Mouse (Mus musculus) inflammation-experienced regulatory T-cells, adult 6 months (primary cell): ENCODE measurements around the gene Cpeb3. TPM values are rescaled to one million over a fixed set of nuclear protein-coding genes. Genes with fewer than 3 reads are reported as not detected.
"Not testable (repeated sequence)": the region's sequence is repeated elsewhere in the genome, so short reads cannot be mapped to it uniquely, and the experiment has no call there.

Experiments used
- ATAC-seq: one replicate; pipeline ENCODE4 v1.8.0; 2017
- polyA plus RNA-seq, 3 experiments: library from polyadenylated mRNA; unstranded; fragments of 100-300 nt; shearing (Covaris generic); gene quantifications; one replicate each; pipeline ENCODE4 v1.2.1; 2017

Cpeb3 gene
- polyA plus RNA-seq, 3 experiments from 2014 or later = not detected

GRCm38 (mm10) chr19:37078571-37078970, 129.8 kb downstream of the Cpeb3 start:
- ATAC-seq = no peak

GRCm38 (mm10) chr19:37078064-37078463, 130.3 kb downstream of the Cpeb3 start:
- ATAC-seq = no peak

DNA sequence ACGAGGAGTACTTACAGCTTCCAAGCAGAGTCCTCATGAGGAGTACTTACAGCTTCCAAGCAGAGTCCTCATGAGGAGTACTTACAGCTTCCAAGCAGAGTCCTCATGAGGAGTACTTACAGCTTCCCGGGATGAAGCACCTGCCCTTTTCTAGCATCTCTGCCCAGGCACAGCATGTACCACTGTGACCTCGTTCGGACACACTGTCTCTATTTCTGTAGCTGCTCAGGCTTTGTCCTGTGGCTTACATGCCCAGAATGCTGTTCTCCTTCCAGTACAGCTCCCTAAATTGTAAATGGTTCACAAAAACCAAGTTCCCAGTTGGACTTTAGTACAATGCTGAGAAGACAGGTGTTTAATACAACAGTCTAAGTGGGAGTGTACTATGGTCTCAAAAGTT, 131.1 kb downstream of the Cpeb3 start:
- ATAC-seq = not testable (repeated sequence)

DNA sequence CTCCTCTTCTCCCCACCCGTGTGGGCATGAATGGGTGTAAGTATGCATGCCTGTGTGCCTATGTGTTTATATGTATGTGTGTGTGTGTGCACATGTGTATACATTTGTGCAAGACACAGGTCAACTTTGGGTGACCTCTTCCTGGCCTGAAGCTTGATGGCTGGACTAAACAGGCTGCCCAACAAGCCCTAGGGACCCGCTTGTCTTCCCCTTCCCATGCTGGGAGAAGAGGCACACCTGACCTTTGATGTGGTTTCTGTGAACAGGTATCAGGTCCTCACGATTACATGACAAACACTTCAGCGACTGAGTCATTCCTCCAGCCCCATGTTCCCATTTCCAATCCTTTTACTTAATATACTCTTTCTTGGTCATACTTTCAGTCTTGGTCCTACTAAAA, 131.8 kb downstream of the Cpeb3 start:
- ATAC-seq = no peak

DNA sequence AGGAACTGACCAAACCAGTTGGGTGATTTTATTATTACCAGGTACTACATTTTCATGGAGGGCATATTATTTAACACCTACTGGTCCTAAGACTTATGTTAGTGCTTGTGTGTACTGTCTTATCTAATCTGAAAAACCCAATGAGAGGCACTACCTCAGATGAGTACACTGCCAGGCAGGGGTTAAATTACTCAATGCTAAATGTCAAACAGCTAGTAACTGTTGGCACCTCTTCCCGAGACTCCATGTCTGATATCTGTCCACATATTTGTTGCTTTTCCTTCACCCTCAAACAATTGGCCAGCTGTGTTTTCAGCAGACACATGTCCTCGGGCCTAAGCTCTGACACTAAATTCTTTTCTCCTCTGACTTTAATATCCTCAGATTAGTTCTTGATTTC, 132.3 kb downstream of the Cpeb3 start:
- ATAC-seq = no peak

GRCm38 (mm10) chr19:37075690-37076089, 132.7 kb downstream of the Cpeb3 start:
- ATAC-seq = no peak

DNA sequence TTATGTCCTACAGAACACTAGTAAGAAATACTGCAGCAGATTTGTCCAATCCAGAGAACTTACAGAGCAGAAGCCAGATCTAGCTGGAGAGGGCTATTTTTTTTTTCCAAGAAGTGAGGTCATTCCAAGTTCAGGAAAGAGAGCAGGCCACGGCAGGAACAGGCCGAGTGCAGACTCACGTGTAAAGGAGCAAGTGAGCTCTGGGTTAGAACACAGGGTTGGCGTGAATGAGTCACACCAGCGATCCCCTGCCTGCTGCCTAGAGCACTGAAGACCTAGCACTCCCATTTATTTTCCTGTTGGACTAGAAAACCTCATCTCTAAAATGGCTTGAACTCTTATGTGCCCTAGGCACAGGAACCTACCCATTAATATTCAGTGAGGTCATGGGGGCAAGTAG, 133.7 kb downstream of the Cpeb3 start:
- ATAC-seq = no peak

- no peak for ATAC-seq
Measured at GRCm38 (mm10) chr19:37074276-37074675, 134.1 kb downstream of the Cpeb3 start.

GRCm38 (mm10) chr19:37072871-37073629, 135.4 kb downstream of the Cpeb3 start:
- ATAC-seq = no peak

DNA sequence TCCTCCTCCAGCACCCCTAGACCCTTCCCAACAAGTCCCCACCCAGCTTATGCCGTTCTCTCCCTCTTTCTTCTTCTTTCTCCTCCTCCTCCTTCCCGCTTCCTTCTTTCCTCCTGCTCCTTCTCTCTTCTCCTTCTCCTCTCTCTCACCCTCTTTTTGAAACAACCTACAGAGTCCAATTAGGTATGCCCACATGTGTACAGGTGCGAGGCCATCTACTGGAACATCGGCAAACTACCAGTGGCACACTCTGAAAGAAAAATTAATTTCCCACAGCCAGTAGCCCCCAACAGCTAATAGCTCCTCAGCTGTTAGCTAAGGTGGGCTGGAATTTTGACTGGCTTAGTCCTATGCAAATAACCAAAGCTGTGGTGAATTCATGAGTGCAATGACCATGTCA, 139.2 kb downstream of the Cpeb3 start:
- no peak for ATAC-seq

GRCm38 (mm10) chr19:37060078-37060477, 148.3 kb downstream of the Cpeb3 start:
- ATAC-seq = no peak

DNA sequence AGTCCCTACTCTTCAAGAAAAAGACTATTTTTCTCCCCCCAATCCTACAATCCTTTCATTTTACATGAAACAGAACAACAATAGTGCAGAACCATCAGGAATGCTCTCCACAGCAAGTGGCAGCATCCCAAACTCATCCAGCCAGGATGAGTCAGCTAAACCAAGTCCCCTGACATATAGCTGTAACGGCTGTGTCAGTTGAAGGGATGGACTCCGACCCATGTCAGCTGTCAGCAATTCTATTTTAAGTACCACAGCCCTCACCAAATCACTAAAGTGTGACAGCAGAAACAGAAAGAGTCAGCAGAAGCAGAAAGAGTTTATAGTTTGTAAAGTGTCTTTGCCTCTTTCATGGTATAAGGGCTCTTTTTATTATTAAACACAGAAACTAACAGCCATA, 148.8 kb downstream of the Cpeb3 start:
- ATAC-seq = no peak

- ATAC-seq = no peak
Measured at GRCm38 (mm10) chr19:37057161-37057905, 151.1 kb downstream of the Cpeb3 start.

DNA sequence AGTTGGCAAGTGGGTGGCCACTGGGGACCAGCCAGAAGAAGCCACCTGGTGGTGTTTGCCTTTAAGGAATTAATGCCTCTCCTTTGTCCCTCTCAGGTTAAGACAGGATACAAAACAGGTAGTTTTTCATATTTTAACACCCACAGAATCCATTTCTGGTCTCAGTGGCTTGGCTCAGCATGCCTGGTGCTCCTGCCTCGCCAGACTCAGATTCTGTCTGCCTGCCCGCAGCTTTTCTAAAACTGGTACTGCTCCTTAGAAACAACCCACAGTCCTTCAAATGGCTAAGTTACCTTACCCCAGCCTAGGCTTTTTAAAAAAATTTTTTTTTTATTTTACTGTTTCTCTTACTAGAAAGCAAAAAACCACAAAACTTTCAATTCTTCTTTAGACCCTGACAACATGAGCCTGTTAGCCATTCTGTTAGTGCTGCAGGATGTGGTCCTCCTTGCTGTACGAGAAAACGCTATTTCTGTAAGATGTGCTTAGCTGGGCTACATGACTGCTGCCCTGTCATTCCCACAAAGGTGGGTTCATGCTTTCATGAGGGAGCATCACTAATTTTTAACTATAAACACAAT, 152.3 kb downstream of the Cpeb3 start:
- ATAC-seq = no peak

DNA sequence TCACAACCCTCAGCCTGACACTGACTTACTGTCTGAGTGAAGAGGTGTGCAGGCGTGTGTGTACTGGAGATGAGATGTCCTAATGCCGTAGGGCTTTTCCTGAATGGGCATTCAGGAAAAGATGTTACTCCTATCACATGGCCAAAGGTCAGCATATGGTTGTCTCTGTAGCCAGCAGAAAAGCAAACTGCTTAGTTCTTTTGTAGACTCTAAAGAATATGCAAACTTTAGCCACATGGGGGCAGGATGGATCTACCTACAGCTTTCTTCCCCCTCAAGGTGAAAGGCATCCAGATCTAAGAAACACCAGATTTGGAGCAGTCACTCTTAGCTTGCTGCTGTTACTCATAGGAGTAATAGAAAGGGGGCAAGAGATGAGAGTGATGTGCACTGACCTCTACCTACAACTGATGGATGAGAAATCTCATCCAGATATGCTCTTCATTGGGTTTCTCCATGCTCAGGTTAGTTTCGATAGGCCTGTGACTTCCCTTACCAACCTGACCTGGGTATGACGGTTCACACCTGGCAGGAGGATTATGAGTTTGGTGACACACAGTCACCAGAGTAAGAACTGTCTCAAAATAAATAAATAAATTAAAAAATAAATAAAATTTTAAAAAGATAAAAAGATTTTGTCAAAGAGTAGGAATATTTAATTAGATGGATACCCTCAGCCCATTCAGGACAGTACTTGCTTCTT, 157.6 kb downstream of the Cpeb3 start:
- ATAC-seq = no peak

DNA sequence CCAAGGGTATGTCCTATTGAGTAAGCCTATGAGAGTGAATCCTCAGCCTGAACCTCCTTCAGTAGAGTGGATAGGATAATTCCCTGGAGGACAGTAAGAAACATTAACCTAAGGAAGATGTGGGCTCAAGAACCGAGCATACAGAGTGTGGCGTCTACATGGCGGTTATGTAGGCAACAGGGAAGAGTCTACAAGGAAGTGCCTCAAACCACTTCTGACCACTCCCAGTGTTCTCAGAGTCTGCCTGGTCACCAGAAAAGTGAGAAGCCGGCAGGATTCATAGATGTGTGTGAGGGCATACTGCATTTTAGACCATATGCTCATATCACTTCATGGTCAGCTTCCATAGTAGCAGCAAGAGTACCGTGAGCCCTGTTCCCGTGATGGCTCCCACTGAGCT, 159.9 kb downstream of the Cpeb3 start:
- no peak for ATAC-seq

GRCm38 (mm10) chr19:37044431-37044830, 164.0 kb downstream of the Cpeb3 start:
- no peak for ATAC-seq

DNA sequence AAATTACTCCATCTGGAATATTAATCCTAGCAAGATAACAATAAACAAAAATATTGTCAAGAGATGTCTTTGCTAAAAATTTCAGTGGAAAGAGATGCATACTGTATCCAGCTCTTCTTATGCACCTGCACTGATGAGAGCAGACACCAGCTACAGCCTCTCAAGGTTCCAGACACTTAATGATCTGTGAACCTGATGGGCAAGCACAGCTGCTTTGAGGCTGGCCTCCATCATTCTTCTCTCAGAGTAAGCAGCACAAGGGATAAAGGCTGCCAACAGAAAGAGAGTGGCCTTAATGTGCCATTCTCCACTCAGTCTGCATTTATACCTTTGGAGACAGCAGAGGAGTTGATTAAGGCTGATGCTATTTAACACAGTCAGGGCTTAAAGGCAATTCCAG, 167.5 kb downstream of the Cpeb3 start:
- no peak for ATAC-seq

DNA sequence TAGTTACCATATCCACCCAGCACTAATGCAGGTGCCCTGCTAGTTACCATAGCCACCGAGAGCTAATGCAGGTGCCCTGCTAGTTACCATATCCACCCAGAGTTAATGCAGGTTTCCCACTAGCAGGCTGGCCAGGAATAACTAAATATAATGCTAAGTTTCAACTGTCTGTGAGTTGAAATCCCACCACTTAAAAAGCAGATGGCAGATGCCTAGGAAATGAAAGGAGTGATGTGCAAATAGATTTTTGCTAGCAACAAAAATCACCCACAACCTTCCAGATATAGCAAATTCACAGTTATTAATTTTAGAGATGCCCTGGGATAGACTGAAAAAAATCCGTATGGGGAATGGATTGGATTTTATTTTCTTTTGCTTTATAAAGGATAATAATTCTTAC, 176.0 kb downstream of the Cpeb3 start:
- ATAC-seq = no peak

DNA sequence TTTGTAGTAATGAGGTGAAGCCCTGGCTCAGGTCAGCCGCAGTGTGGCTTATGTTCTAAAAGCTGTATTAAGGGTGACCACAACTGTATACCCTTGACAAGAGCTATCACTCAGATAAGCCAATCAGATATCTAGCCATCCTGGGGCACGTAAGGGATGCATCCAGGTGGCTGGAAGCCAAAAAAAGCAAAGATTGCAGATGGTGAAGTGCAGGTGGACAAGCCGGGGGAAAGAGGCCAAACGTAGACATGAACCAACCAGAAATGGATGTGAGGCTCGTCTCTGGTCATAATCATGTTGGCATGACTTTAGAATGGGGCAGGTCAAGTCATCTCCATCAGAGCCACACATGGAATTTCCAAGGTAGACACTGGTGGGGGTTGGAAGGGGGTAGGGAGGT, 177.0 kb downstream of the Cpeb3 start:
- ATAC-seq = no peak

DNA sequence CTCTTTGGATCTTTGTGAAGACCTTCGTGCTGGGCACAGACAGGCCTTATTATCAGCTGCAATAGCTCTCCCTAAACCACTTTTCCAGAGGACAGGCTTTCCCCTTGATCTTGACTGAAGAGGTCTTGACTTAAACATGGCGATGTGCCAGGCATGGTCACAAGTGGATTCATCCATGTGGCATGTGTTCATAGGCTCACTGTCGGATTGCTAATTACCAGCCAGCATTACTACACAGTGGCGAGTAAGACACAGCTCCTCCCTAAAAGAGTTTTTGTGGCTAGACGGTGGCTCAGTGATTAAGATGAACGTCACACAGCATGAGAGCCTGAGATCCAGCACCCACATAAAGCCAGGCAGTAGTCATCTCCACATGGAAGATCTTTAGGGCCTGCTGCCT, 178.6 kb downstream of the Cpeb3 start:
- ATAC-seq = no peak

GRCm38 (mm10) chr19:37026408-37026807, 182.0 kb downstream of the Cpeb3 start:
- no peak for ATAC-seq

DNA sequence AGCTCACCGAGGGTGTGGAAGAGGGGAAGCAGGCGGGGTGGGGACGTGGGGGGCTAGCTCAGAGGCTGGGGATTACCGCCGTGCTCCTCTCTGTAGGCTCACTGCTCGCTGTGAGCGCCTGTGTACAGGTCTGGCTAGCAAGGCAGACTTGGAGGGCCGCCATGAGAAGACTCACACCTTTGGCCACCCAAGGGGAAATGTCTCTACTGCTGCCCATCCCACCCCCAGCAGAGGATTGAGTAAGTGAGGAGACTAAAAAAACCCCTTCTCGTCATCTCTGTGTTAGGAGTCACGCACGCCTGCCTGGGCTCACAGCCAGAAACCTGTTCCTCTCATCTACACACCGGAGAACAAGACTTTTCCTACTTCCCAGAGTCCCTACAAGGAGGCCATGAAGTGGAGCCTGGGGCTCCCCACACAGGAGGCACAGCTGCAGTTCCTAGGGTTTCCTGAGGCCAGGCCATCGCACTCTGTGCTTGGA, 182.5 kb downstream of the Cpeb3 start:
- no peak for ATAC-seq
